Mouse (Mus musculus) MEL (cell line): ENCODE data around the gene Naa20.

ENCODE experiments used
- CTCF ChIP-seq, 3 experiments: IDR thresholded peaks in 2 of 3; conservative IDR thresholded peaks in 1 of 3; 2 replicates each; pipeline ENCODE4 v1.5.1; 2011 to 2012; ENCODE audit warnings: low read length in 3 of 3, low read depth in 2 of 3, mild to moderate bottlenecking in 2 of 3, improper control_type of control experiment in 1 of 3, inconsistent platforms in 1 of 3, mixed read lengths in 1 of 3, moderate library complexity in 1 of 3; ENCODE audit not compliant: control insufficient read depth in 1 of 3, insufficient read depth in 1 of 3, poor library complexity in 1 of 3, severe bottlenecking in 1 of 3
- GATA1 ChIP-seq: IDR thresholded peaks from 2 replicates; pipeline ENCODE4 v1.6.1; 2011; ENCODE audit warnings: low read depth, low read length, improper control_type of control experiment
- JUND ChIP-seq: IDR thresholded peaks from 2 replicates; pipeline ENCODE4 v1.6.1; 2011; ENCODE audit warnings: low read depth, mild to moderate bottlenecking, improper control_type of control experiment, low read length
- POLR2A ChIP-seq, 2 experiments: IDR thresholded peaks; 2 replicates each; pipeline ENCODE4 v1.6.1; 2011 to 2012; ENCODE audit warnings: low read length in 2 of 2, mild to moderate bottlenecking in 2 of 2, control low read depth in 1 of 2, improper control_type of control experiment in 1 of 2, low read depth in 1 of 2, moderate library complexity in 1 of 2; ENCODE audit not compliant: control insufficient read depth in 1 of 2, insufficient read depth in 1 of 2, poor library complexity in 1 of 2

GRCm38 (mm10) chr2:145903983-145904616 is 2.2 kb downstream of the Naa20 start:
- TF ChIP-seq JUND (no peak), GATA1 (no peak), CTCF (IDR thresholded peaks at IDR 0.05 in 2 of 3, conservative IDR thresholded peaks at IDR 0.05 in 1 of 3; ENCODE audit: control insufficient read depth in 1 of 3, insufficient read depth in 1 of 3, low read depth in 2 of 3, low read length in 3 of 3, poor library complexity in 1 of 3, severe bottlenecking in 1 of 3) (no peak), POLR2A (IDR thresholded peaks at IDR 0.05; ENCODE audit: control insufficient read depth in 1 of 2, insufficient read depth in 1 of 2, low read depth in 1 of 2, low read length in 2 of 2, poor library complexity in 1 of 2) (no peak)
